Mouse (Mus musculus) T-helper 17 cell (primary cell): ENCODE results near the gene Irs1.

ENCODE experiments used
- in situ Hi-C, 2 experiments: fragments of 300-600 bp; cut with MboI, MseI; formaldehyde crosslinking; loops; 1 replicate in 1 of 2; 2 replicates in 1 of 2; pipeline ENCODE4 v1.15.1; 2025; ENCODE audit warnings: high pct_unique_total_duplicates in 2 of 2

Gene Irs1

DNA sequence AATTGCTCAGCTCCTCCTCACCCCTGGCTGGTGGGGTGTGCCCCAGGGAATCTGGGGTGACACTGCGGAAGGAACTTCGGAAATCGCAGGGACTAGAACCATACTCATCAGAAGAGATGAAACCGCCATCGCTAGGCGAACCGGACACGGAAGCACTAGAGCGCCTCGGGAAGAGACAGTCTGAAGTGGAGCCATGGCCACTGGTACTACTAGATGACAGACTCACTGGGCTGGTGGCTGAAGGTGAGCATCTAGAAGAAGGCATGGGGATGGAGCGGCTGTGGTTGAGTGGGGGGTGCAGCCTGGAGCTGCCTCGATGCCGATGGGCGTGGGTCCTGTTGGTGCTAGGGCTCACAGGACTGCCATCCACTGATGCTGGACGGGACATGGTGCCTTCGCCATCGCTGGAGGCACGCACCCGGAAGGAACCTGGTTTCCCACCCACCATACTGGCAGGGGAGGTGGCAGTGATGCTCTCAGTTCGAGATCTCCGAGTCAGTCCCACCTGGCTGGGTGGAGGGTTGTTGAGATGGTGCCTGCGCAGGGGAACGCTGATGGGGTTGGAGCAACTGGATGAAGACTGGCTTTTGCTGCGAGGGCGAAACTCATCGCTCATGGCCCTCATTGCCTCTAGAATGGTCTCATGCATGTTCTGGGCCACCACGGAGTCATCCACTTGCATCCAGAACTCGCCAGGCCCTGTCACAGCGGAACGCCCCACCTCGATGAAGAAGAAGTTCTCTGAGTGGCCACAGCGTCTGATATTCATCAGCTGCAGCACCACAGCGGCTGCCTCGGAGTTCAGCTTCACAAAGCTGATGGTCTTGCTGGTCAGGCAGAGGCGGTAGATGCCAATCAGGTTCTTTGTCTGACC is 1.9 kb downstream of the Irs1 start:
- in situ Hi-C loops, result loop anchor here (25.0 kb wide), 2 partner anchors 1402 to 1627 kb away; no protein-coding TSS in a partner anchor

DNA sequence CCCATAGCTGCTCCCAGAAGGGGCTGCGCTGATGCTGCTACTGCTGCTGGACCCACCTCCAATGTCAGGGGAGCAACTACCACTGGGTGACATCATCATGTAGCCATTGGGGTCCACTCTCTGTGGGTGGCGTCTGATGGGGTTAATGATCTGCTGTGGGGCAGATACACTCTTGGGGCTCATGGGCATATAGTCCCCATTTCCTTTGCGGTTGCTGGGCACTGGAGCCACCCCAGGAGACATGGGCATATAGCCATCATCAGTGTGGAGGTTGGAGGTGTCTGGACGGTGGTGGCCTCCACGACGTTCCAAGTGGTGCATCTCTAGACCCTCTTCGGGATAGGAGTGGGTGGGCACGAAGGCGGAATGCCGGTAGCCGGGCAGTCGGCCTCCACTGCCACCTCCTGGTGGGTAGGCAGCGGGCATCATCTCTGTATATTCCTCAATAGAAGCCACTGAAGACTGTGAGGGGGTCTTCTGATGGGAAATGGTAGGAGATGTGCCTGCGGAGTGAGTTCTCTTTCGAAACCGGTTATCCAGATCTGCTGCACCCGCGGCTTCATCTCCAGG is 2.7 kb downstream of the Irs1 start:
- in situ Hi-C loops, result loop anchor here (25.0 kb wide), 2 partner anchors 1401 to 1626 kb away; no protein-coding TSS in a partner anchor

DNA sequence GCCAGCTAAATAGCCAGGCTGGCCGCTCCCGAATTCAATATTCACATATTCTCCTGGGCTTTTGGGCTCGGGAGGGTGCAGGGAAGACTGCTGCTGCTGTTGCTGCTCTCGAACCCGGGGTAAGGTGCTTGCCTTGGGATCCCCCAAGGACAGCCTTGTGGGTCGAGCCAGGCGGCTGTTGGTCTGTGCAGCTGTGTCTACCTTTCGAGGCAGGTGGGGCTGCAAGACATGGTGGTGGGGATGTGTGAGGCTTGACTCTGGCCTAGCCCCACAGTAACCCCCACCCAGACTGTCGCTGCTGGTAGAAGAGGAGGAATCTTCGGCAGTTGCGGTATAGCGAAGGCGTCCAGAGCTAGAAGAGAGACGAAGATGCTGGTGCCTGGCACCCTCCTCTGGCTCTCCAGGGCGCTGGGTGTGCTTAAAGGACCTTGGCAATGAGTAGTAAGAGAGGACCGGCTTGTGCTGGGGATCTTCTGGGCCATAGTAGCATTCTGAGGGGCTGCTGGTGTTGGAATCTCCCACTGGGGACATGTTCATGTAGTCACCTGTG is 3.4 kb downstream of the Irs1 start:
- in situ Hi-C loops, result loop anchor here (25.0 kb wide), 2 partner anchors 1401 to 1626 kb away; no protein-coding TSS in a partner anchor

DNA sequence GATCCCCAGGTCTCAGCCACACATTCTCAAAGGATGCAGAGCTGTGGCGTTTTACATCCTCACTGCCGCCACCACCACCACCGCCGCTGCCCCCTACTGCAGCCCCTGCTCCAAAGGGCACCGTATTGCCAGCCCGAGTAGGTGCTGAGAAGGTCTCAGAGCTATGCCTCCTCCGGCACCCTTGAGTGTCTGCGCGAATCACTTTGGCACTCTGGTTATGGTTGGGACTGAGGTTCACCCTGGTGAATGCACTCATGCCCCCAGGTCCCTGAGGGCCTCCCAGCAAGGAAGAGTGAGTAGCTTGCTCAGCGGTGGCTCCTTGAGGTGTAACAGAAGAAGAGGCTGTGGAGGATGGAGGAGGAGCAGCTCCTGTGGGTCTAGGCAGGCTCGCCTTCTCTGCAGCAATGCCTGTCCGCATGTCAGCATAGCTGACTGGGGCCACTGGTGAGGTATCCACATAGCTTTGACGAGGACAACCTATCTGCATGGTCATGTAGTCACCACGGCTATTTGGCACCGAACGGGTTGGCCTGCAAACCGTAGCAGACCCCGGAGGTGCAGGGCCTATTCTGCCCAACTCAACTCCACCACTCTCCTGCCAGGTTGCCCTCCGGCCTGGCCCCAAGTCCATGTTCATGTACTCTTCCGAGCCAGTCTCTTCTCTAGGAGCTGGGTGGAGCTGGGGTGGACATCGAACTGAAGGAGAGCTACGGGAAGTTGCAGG is 4.0 kb downstream of the Irs1 start:
- in situ Hi-C loops, result loop anchor here (25.0 kb wide), 2 partner anchors 1400 to 1625 kb away; no protein-coding TSS in a partner anchor

DNA sequence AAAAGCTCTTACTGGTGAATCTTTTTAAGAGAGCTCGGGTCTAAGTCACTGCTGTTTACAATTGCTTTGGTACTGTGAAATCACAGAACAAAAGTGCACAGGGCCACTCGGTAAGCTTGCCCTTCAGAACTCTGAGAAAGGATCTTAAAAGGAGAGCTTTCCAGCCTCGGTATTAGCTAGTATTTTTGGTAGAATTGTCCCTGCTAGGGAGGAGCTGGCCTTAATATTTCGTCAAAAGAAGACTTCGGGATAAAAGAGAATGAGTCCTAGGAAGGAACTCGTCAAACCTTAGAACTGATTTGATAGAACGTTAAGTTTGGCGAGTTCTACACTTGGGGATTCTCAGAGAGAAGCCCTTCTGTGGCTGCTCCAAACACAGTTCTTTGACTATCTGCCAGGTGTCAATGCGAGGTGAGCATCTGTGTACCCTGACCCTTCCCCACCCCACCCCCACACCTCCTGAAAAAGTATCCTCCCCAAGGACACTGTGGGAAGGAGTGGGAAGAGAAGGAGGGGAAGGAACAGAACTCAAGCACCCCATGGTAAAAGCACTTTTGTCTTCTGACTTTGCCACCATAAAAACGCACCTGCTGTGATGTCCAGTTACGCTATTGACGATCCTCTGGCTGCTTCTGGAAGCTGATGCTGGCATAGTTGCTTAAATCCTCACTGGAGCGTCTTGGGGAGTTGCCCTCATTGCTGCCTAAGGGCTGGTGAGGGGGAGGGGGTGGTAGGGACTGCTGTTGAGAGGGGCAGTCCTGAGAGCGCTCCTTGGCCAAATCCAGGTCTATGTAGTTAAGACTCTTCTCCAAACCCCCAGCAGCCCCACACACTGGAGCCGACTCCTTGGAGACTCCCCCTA is 4.8 kb downstream of the Irs1 start:
- in situ Hi-C loops, result loop anchor here (25.0 kb wide), 2 partner anchors 1399 to 1624 kb away; no protein-coding TSS in a partner anchor

DNA sequence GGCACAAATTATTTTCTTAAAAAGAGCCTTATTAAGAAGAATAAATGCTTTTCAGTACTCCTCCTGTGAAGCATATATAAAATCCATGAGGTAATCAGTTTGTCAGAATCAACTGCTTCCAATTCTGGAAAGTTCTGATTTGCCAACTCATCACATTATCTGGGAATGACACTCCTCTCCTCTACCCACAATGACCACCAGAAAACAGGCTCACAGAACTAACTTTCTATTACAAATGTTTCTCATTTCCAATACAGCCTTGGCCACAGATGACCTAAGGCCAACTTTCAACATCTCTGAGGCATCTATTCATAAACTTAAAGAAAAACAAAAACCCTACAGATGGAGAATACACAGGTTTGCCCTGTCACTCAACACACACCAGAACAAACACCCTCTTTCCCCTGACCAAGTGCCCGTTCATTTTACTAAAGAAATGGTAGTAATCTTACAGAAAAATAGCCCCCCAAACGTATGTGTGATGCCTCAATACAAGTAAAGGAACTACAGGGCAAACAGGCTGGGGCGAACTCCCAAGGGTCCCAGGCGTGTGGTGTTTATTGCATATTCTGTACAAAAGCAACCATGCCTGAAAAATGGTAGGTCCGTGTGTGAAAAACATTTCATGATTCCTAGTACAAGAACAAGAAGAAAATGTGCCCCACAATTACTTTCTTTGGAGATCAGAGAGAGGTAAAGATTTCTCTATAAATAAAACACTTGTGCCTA is 5.6 kb downstream of the Irs1 start:
- in situ Hi-C loops, result loop anchor here (25.0 kb wide), 2 partner anchors 1398 to 1623 kb away; no protein-coding TSS in a partner anchor

DNA sequence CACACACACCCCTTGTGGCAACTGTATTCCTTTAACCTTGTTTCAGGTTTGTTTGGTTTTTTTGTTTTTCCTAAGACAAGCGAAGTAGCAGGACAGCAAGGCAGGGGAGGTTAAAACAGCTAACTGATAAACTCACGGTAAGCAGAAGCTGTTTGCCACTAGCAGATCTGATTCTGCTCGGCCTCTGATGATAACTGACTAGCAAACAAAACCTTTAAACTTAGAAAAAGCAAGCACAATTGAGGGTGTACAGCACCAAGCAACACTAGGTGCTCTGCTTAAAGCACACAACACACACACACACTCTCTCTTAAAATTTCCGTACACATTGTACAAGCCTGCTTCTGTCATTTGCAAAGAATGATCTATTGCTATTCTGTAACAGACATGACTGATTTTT is 6.8 kb downstream of the Irs1 start:
- in situ Hi-C loops, result loop anchor here (25.0 kb wide), 2 partner anchors 1397 to 1622 kb away; no protein-coding TSS in a partner anchor

DNA sequence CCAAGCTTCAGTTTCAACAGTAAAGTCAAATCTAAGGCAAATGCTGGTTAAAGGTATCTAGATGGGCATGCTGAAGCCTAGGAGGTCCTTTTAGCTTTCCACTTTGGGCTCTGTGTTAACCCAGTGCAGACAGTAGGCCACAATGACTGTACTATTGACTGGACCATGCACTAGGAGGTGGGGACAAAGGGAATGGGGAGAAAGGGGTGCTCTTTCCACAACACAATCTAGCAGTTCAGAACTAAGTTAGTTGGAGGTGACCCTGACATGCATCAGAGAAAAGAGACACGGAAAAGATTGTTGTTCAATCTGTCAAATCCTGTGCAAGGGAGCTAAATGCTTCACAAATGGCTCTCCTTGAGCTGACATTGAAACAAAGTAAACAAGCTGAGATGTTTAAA is 7.3 kb downstream of the Irs1 start:
- in situ Hi-C loops, result loop anchor here (25.0 kb wide), 2 partner anchors 1397 to 1622 kb away; no protein-coding TSS in a partner anchor

DNA sequence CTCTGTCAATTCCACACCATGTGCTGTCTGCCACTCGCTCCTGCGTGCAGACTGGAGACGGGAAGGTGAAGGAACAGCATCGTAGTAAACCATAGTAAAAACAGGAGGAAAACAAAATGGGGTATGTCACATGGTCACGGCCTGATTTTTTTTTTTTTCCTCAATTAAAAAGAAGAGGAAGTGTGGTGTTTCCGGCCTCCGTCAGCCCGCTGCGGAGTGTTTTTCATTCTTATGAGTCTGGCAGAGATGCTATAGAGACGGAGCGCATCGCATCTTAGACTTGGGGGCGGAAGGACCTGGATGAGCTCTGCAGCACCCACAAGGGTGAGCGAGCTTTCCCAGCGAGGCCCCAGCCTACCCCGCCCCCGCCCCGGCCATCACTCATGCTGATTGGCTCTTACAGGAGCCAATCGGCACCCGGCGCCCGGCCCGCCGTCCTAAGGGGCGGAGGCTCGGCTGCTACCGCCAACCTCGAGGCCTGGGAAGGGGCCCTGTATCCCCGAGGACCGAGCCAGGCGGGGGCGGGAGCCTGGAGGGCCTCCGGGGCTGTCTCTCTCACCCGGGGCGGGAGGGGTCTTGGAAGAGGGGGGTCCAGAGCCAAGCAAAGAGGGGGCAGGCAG is 8.1 kb downstream of the Irs1 start:
- in situ Hi-C loops, result loop anchor here (25.0 kb wide), 2 partner anchors 1396 to 1621 kb away; no protein-coding TSS in a partner anchor

DNA sequence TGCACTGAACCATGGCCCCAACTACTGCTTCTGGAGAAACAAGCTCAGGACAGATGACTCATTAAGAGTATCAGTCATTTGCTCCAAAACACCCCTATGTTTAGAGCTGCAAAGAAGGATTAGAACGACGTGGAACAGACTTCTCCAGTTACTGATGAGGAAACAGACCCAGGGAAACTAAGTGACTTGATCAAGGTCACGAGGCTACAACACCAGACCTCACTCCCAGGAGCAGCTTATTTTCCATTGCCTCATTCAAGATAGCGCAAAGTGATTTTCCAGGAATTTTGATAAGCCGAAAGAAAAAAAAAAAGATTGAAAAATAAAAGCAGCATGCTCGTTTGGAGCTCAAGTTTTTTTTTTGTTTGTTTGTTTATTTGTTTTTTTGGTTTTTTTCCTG is 9.4 kb downstream of the Irs1 start:
- in situ Hi-C loops, result loop anchor here (25.0 kb wide), 2 partner anchors 1395 to 1620 kb away; no protein-coding TSS in a partner anchor

DNA sequence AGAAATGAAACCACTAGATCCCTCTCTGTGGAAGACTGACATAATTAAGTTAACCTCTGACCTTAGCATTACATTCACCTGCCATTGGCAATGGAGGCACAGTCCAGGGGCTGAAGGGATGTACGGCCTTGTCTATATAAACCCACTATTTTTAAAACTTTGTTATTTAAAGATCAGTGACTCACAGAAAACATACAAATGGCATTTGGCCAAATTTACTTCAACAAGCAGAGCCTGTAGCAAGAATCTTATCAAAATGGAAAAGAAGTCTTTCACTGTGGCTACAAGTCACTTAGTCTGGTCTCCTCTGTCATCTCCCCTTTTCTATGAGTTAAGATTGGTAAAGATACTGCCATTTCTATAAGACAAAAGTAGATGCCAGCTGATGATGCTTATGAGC is 11.4 kb downstream of the Irs1 start:
- in situ Hi-C loops, result loop anchor here (5.0 to 25.0 kb wide), 3 partner anchors 762 to 1617 kb away; no protein-coding TSS in a partner anchor

DNA sequence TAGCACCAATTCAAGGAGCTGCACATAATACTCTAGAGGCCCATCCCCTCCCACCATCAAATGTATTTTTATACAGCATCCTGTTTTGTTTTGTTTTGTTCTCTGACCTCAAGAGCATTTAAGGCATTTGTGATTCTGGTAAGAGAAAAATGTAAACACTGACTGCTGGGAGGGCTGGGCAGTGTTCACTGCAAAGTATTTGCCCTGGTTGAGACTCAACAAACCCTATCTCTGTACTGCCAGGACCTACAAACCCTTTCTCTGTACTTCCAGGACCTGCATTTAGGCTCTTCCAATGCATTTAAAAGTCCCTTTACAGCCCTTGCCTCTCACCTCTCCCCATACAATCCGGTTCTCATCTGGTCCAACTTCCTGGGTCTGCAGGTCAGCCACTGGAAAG is 16.9 kb downstream of the Irs1 start:
- in situ Hi-C loops, result no loop called here

DNA sequence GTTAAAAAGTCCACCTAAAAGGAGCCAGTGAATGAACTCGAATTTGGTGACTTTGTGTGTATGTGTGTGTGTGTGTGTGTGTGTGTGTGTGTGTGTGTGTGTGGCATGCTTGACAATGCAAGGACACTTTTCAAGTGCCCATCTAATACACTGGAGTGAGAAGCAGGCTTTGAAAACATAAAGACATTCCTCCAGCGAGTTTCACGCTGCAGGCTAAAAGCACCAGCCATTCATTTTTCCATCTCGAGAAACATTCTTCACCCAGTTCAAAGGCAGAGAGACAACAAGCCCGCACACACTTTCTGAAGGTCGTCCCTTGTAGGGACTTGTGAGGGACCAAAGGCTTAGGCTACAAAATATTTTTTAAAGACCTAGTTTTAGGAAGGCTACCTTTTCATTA is 17.7 kb downstream of the Irs1 start:
- in situ Hi-C loops, result no loop called here

DNA sequence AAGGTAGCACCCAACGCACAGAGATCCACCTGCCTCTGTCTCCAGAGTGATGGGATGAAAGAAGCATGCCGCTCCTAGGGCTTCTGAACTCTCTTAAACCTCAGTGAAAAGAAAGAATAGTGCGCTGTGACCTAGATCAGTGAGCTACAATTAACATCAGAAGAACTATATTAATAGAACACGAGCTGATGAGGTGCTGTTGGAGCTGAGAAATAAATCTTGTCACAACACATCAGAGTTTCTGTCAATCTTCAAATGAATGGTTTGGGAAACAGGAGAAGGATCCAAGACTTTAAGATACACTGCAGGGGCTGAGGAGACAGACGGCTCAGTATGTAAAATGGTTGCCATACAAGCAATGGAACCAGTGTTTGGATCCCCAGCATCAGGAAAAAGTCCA is 19.0 kb downstream of the Irs1 start:
- in situ Hi-C loops, result no loop called here

DNA sequence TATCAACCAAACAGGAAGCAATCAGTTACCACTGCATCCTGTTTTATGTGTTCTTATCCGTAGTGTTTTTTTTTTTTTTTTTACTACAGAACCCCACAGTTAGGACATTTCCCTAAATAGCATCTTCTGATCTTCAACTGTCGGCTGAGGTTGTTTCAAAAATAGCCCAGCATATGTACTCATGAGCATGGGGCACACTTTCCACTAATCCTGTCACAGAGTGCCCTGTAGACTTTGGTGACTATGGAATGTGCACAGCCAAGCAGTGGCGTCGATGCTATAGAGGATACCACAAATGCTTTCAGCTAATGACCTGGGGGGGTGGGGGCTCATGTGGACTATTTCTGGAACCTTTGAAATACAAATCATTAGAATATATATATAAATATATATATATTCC is 23.7 kb downstream of the Irs1 start:
- in situ Hi-C loops, result no loop called here

DNA sequence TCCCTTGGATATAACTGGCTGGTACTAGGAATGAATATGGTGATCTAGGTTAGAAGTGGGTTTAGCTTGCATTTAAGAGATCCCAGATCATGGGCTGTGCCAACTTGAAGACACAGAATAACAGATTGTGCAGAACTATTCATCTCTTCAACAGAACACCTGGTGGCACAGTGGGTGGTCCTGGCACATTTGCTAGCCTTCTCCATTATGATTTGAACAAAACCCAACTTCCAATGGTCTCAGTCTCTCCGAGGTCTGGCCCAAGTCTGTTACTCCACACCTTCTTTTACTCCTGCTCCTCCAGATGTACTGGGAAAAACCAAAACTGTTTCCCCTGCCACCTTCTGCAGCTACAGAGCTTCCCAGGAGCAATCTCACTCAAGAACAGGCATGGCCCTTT is 28.9 kb downstream of the Irs1 start:
- in situ Hi-C loops, result no loop called here

DNA sequence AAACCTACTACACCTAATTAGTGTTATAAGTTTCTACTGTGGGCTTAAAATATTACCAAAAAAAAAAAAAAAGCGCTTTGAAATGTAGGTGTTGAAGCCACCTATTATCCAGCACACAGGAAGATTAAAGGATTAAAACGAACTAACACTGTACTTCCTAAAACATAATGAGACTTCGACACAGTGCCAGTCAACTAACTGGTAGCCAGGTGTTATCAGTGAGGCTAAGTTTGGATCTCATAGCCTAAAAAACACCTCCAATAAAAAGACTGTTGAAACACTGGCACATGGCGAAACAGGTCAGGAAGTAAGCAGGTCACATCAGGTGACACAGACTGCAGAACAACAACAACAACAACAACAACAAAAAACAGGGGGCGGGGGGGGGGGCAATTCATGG is 29.6 kb downstream of the Irs1 start:
- in situ Hi-C loops, result no loop called here

DNA sequence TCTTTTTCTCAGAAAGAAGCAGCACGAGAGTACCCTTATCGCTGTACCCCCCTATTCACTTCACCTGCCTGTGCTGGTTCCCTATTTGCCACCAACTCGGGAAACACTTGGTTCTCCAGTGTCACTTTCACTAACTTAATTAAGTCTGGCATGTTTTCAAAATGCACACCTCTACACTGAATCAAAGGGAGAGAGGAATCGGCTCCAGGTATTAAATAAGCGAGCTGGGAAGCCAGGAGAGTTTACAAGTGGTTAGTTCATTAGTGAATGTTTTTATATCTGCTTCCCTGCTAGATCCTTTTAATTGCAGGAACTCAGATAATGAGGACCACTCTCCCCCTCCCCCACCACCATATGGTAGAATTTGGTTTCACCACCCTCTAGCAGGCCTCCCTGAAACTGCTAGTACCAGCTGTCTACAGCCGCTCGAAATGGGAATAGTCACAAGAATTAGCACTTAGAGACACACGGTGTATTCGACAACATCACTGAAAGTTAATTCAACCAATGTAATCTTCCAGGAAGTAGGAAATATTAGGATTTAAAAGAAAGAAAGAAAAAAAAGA is 30.1 kb downstream of the Irs1 start:
- in situ Hi-C loops, result no loop called here

DNA sequence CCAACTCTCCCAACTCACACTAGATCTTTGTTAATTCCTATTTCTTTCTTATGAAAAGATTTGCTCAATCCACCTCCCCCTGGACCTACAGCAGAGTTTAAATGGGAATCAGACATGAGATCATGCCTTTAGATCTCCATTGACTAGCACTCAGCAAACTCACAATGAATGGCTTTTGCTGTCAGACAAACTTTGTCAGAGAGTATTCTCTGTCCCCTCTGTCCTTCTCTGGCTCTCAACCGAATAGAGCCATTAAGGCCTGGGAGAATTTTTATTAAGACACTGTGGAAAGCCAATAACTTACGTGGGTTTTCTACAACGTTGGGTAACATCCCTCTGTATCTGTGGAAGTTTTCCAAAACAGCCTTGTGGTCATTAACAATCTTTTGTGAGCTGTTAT is 31.2 kb downstream of the Irs1 start:
- in situ Hi-C loops, result no loop called here
